Mouse (Mus musculus) liver, adult 2 months (tissue): Measurements from ENCODE around the gene Slc26a8.

Source experiments
- CTCF ChIP-seq: fragments of 200-500 bp; IDR thresholded peaks from 2 replicates; pipeline ENCODE4 v1.5.1; 2011; ENCODE audit warnings: low read depth, low read length, control low read depth
- POLR2A ChIP-seq: fragments of 200-500 bp; IDR thresholded peaks from 2 replicates; pipeline ENCODE4 v1.6.1; 2011; ENCODE audit warnings: low read length, control low read depth; ENCODE audit not compliant: insufficient read depth; ENCODE audit errors: extremely low read depth

GRCm38 (mm10) chr17:28643697-28644096 lies 46.3 kb downstream of the Slc26a8 start:
- TF ChIP-seq CTCF (no peak), POLR2A (no peak)
